Mouse (Mus musculus): ENCODE data around the gene Olfr102. TPM values are rescaled to one million over a fixed set of nuclear protein-coding genes. Genes with fewer than 3 reads are reported as not detected.
A peak's percentile ranks its signal among the peaks of the same experiment; 100 is the strongest.

Olfr102 gene
- polyA plus RNA-seq, 1 experiment from 2014 or later, result not detected

GRCm38 (mm10) chr17:37275626-37276248, 41.1 kb downstream of the Olfr102 start:
- Histone ChIP-seq H3K36me3 (ENCODE audit: control insufficient read depth, insufficient read depth, low read length) (no peaks in the 10 kb centered on the region), H3K4me3 (ENCODE audit: low read length) (no peak overlapping the region), H3K27ac (ENCODE audit: low read length) (no peak overlapping the region), H3K9me3 (ENCODE audit: control insufficient read depth, low read length) (no peaks in the 10 kb centered on the region), H3K4me2 (ENCODE audit: low read depth, low read length) (no peak overlapping the region), H3K4me1 (replicated peaks; ENCODE audit: control insufficient read depth, insufficient read depth, low read length) (peaks cover 2% of the 10 kb centered on the region; the same call in 1 of the 2 replicates), H3K9ac (ENCODE audit: low read length) (no peak overlapping the region), H3K27me3 (ENCODE audit: control insufficient read depth, insufficient read depth, low read depth, low read length) (no peaks in the 10 kb centered on the region)
- 64% methylated on average over 2 of the region's 2 CpGs for WGBS
- ATAC-seq (ENCODE audit: low read depth), result no peak

DNA sequence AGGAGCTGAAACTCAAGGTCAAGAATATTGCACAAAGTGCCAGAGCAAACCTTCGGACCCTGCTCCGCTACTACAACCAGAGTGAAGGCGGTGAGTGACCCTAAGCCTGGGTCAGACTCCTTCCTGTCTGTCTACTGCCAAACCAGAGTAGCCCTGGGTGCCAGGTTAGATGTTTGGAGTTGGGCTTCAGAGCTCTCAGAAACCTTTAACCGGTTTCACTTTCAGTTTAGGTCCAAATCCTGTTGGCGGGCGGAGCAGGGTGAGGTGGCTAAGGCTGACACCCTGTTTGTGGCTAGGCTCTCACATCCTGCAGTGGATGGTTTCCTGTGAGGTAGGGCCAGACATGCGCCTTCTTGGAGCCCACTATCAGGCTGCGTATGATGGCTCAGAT, 46.2 kb downstream of the Olfr102 start:
- no peaks in the 10 kb centered on the region for H3K9me3 ChIP-seq (ENCODE audit: control insufficient read depth, low read length)
- 52% methylated on average over 8 of the region's 8 CpGs for WGBS
- H3K9ac ChIP-seq (ENCODE audit: low read length), result peak overlapping the region; percentile 53
- ATAC-seq (ENCODE audit: low read depth), result peak; percentile 58
- no peaks in the 10 kb centered on the region for H3K27me3 ChIP-seq (ENCODE audit: control insufficient read depth, insufficient read depth, low read depth, low read length)
- H3K4me3 ChIP-seq (ENCODE audit: low read length), result peak overlapping the region; percentile 64
- no peaks in the 10 kb centered on the region for H3K36me3 ChIP-seq (ENCODE audit: control insufficient read depth, insufficient read depth, low read length)
- no peak overlapping the region for H3K27ac ChIP-seq (ENCODE audit: low read length)
- peak overlapping the region; percentile 96 for H3K4me2 ChIP-seq (ENCODE audit: low read depth, low read length)
- H3K4me1 ChIP-seq (replicated peaks; ENCODE audit: control insufficient read depth, insufficient read depth, low read length), result peaks cover 4% of the 10 kb centered on the region; the same call in 1 of the 2 replicates

- peak; percentile 96 for ATAC-seq (ENCODE audit: low read depth)
- peaks cover 4% of the 10 kb centered on the region; the same call in 1 of the 2 replicates for H3K4me1 ChIP-seq (replicated peaks; ENCODE audit: control insufficient read depth, insufficient read depth, low read length)
- H3K27me3 ChIP-seq (ENCODE audit: control insufficient read depth, insufficient read depth, low read depth, low read length), result no peaks in the 10 kb centered on the region
- H3K36me3 ChIP-seq (ENCODE audit: control insufficient read depth, insufficient read depth, low read length), result no peaks in the 10 kb centered on the region
- WGBS, result 2% methylated on average over 26 of the region's 26 CpGs
- peak within 1 kb of the TSS; percentile 96 for H3K4me2 ChIP-seq (ENCODE audit: low read depth, low read length)
- peak within 1 kb of the TSS; percentile 53 for H3K9ac ChIP-seq (ENCODE audit: low read length)
- H3K9me3 ChIP-seq (ENCODE audit: control insufficient read depth, low read length), result no peaks in the 10 kb centered on the region
- H3K4me3 ChIP-seq (ENCODE audit: low read length), result peak within 1 kb of the TSS; percentile 64
- no peak within 1 kb of the TSS for H3K27ac ChIP-seq (ENCODE audit: low read length)
These were observed 46.7 kb downstream of the Olfr102 start, which contains the start of gene H2-M3 for GRCm38 (mm10) chr17:37270058-37270701. H2-M3 (plus strand) TSS chr17:37270220.

- Histone ChIP-seq H3K4me1 (replicated peaks; ENCODE audit: control insufficient read depth, insufficient read depth, low read length) (no peaks in the 10 kb centered on the region), H3K9ac (ENCODE audit: low read length) (no peak within 1 kb of the TSS), H3K27me3 (ENCODE audit: control insufficient read depth, insufficient read depth, low read depth, low read length) (no peaks in the 10 kb centered on the region), H3K4me3 (ENCODE audit: low read length) (no peak within 1 kb of the TSS), H3K4me2 (ENCODE audit: low read depth, low read length) (no peak within 1 kb of the TSS), H3K36me3 (ENCODE audit: control insufficient read depth, insufficient read depth, low read length) (no peaks in the 10 kb centered on the region), H3K27ac (ENCODE audit: low read length) (no peak within 1 kb of the TSS), H3K9me3 (ENCODE audit: control insufficient read depth, low read length) (no peaks in the 10 kb centered on the region)
- no peak for ATAC-seq (ENCODE audit: low read depth)
- 70% methylated on average over 1 of the region's 1 CpGs for WGBS
These were observed 53.2 kb downstream of the Olfr102 start, which contains the start of gene Olfr98 for GRCm38 (mm10) chr17:37263626-37264025. Olfr98 (minus strand) TSS chr17:37263749.

Other genes with a start within 250 kb of the Olfr102 start
- gene Olfr90, start 228.6 kb downstream of the Olfr102 start, polyA plus RNA-seq (2015; fragmentation: Nextera tagmentation; extraction: Ambion mirVana), result not detected in 2 replicates
- not detected in 2 replicates for gene Olfr91, start 218.8 kb downstream of the Olfr102 start, polyA plus RNA-seq (2015; fragmentation: Nextera tagmentation; extraction: Ambion mirVana)
- gene Olfr92, start 197.0 kb downstream of the Olfr102 start, polyA plus RNA-seq (2015; fragmentation: Nextera tagmentation; extraction: Ambion mirVana), result not detected in 2 replicates
- not detected in 2 replicates for gene Olfr93, start 155.6 kb downstream of the Olfr102 start, polyA plus RNA-seq (2015; fragmentation: Nextera tagmentation; extraction: Ambion mirVana)
- gene Ubd, start 123.2 kb downstream of the Olfr102 start, polyA plus RNA-seq (2015; fragmentation: Nextera tagmentation; extraction: Ambion mirVana), result 0.28 and 1.1 TPM in 2 replicates
- not detected in 2 replicates for gene Olfr94, start 116.1 kb downstream of the Olfr102 start, polyA plus RNA-seq (2015; fragmentation: Nextera tagmentation; extraction: Ambion mirVana)
- not detected in 2 replicates for gene Olfr95, start 103.9 kb downstream of the Olfr102 start, polyA plus RNA-seq (2015; fragmentation: Nextera tagmentation; extraction: Ambion mirVana)
- gene Olfr96, start 96.9 kb downstream of the Olfr102 start, polyA plus RNA-seq (2015; fragmentation: Nextera tagmentation; extraction: Ambion mirVana), result not detected in 2 replicates
- gene Olfr97, start 79.7 kb downstream of the Olfr102 start, polyA plus RNA-seq (2015; fragmentation: Nextera tagmentation; extraction: Ambion mirVana), result not detected in 2 replicates
- not detected in 2 replicates for gene Olfr98, start 53.3 kb downstream of the Olfr102 start, polyA plus RNA-seq (2015; fragmentation: Nextera tagmentation; extraction: Ambion mirVana)
- gene H2-M3, start 46.8 kb downstream of the Olfr102 start, polyA plus RNA-seq (2015; fragmentation: Nextera tagmentation; extraction: Ambion mirVana), result 2.3 and 3.1 TPM in 2 replicates
- not detected in 2 replicates for gene Olfr99, start 33.6 kb downstream of the Olfr102 start, polyA plus RNA-seq (2015; fragmentation: Nextera tagmentation; extraction: Ambion mirVana)
- not detected in 2 replicates for gene Olfr101, start 12.7 kb downstream of the Olfr102 start, polyA plus RNA-seq (2015; fragmentation: Nextera tagmentation; extraction: Ambion mirVana)
- not detected in 2 replicates for gene Olfr103, start 22.6 kb upstream of the Olfr102 start, polyA plus RNA-seq (2015; fragmentation: Nextera tagmentation; extraction: Ambion mirVana)
- not detected in 2 replicates for gene Olfr104-ps, start 42.5 kb upstream of the Olfr102 start, polyA plus RNA-seq (2015; fragmentation: Nextera tagmentation; extraction: Ambion mirVana)
- not detected in 2 replicates for gene Olfr105-ps, start 62.0 kb upstream of the Olfr102 start, polyA plus RNA-seq (2015; fragmentation: Nextera tagmentation; extraction: Ambion mirVana)
- gene Olfr106-ps, start 73.3 kb upstream of the Olfr102 start, polyA plus RNA-seq (2015; fragmentation: Nextera tagmentation; extraction: Ambion mirVana), result not detected in 2 replicates
- not detected in 2 replicates for gene Olfr107, start 82.2 kb upstream of the Olfr102 start, polyA plus RNA-seq (2015; fragmentation: Nextera tagmentation; extraction: Ambion mirVana)
- gene Olfr108, start 128.4 kb upstream of the Olfr102 start, polyA plus RNA-seq (2015; fragmentation: Nextera tagmentation; extraction: Ambion mirVana), result not detected in 2 replicates
- not detected in 2 replicates for gene Olfr109, start 141.9 kb upstream of the Olfr102 start, polyA plus RNA-seq (2015; fragmentation: Nextera tagmentation; extraction: Ambion mirVana)
- gene H2-M2, start 166.5 kb upstream of the Olfr102 start, polyA plus RNA-seq (2015; fragmentation: Nextera tagmentation; extraction: Ambion mirVana), result not detected in 2 replicates
- not detected in 2 replicates for gene Olfr110, start 175.4 kb upstream of the Olfr102 start, polyA plus RNA-seq (2015; fragmentation: Nextera tagmentation; extraction: Ambion mirVana)
- gene Olfr111, start 191.0 kb upstream of the Olfr102 start, polyA plus RNA-seq (2015; fragmentation: Nextera tagmentation; extraction: Ambion mirVana), result not detected in 2 replicates